Mouse (Mus musculus): ENCODE data around the gene Klk14. TPM values are rescaled to one million over a fixed set of nuclear protein-coding genes. Genes with fewer than 3 reads are reported as not detected.
"Not testable (repeated sequence)": the region's sequence is repeated elsewhere in the genome, so short reads cannot be mapped to it uniquely, and the experiment has no call there.

The Klk14 gene
- total and polyA plus RNA-seq, 2 experiments from 2014 or later: not detected

GRCm38 (mm10) chr7:43660002-43660401 lies 30.2 kb upstream of the Klk14 start, which contains the start of gene Siglece:
Gene Siglece, minus strand, starts transcription at chr7:43660161.
- no peak for ATAC-seq (ENCODE audit: low FRiP score)
- Histone ChIP-seq H3K4me2 (ENCODE audit: low read depth, low read length, poor library complexity, severe bottlenecking) (no peak within 1 kb of the TSS), H3K4me1 (ENCODE audit: insufficient read depth, low read length) (no peaks in the 10 kb centered on the region), H3K9ac (replicated peaks; ENCODE audit: low read length, poor library complexity, severe bottlenecking) (no peak within 1 kb of the TSS), H3K36me3 (ENCODE audit: insufficient read depth, low read length) (no peaks in the 10 kb centered on the region), H3K4me3 (ENCODE audit: low read depth, low read length) (no peak within 1 kb of the TSS), H3K27me3 (ENCODE audit: insufficient read depth, low read length) (no peaks in the 10 kb centered on the region), H3K9me3 (ENCODE audit: low read length) (no peaks in the 10 kb centered on the region), H3K27ac (ENCODE audit: low read depth, low read length) (no peak within 1 kb of the TSS)
- 50% methylated on average over 1 of the region's 1 CpGs for WGBS
- no peak for DNase-seq (ENCODE audit: low spot score)
- TF ChIP-seq CTCF (IDR thresholded peaks at IDR 0.05): no peak

DNA sequence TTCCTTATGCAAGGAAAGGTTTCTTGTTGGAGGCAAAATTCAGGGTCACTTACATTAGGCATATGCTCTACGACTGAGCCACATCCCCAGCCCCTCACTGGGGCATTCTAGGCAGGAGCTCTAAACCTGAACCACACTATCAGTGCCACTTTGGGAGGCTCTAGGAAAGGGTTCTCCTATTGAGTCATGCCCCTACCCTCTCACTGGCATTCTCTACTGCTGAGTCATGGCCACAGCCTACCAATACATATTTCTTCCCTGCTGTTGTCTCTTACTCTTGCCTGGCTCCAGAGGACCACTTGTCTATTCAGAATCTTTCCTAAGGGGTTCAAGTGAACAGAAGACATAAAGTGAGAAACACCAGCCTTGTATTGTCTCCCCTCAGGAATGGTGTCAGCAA lies 27.4 kb upstream of the Klk14 start:
- ATAC-seq (ENCODE audit: low FRiP score): no peak
- no peak overlapping the region for H3K9ac ChIP-seq (replicated peaks; ENCODE audit: low read length, poor library complexity, severe bottlenecking)
- H3K4me3 ChIP-seq (ENCODE audit: low read depth, low read length): no peak overlapping the region
- no peaks in the 10 kb centered on the region for H3K36me3 ChIP-seq (ENCODE audit: insufficient read depth, low read length)
- no peak for DNase-seq (ENCODE audit: low spot score)
- TF ChIP-seq CTCF (IDR thresholded peaks at IDR 0.05): no peak
- WGBS: 91% methylated on average over 1 of the region's 1 CpGs
- no peak overlapping the region for H3K27ac ChIP-seq (ENCODE audit: low read depth, low read length)
- no peaks in the 10 kb centered on the region for H3K9me3 ChIP-seq (ENCODE audit: low read length)
- no peak overlapping the region for H3K4me2 ChIP-seq (ENCODE audit: low read depth, low read length, poor library complexity, severe bottlenecking)
- H3K4me1 ChIP-seq (ENCODE audit: insufficient read depth, low read length): no peaks in the 10 kb centered on the region
- H3K27me3 ChIP-seq (ENCODE audit: insufficient read depth, low read length): no peaks in the 10 kb centered on the region

- ATAC-seq (ENCODE audit: low FRiP score); H3K4me1 ChIP-seq (ENCODE audit: insufficient read depth, low read length); H3K27me3 ChIP-seq (ENCODE audit: insufficient read depth, low read length); H3K4me3 ChIP-seq (ENCODE audit: low read depth, low read length); H3K36me3 ChIP-seq (ENCODE audit: insufficient read depth, low read length); H3K27ac ChIP-seq (ENCODE audit: low read depth, low read length); H3K9me3 ChIP-seq (ENCODE audit: low read length); DNase-seq (ENCODE audit: low spot score); H3K9ac ChIP-seq (replicated peaks; ENCODE audit: low read length, poor library complexity, severe bottlenecking); H3K4me2 ChIP-seq (ENCODE audit: low read depth, low read length, poor library complexity, severe bottlenecking): not testable (repeated sequence)
- 96% methylated on average over 4 of the region's 4 CpGs for WGBS
Observed at GRCm38 (mm10) chr7:43667221-43667620, 23.0 kb upstream of the Klk14 start.

- H3K4me3 ChIP-seq (ENCODE audit: low read depth, low read length): no peak overlapping the region
Observed at GRCm38 (mm10) chr7:43668582-43668981, 21.6 kb upstream of the Klk14 start.

DNA sequence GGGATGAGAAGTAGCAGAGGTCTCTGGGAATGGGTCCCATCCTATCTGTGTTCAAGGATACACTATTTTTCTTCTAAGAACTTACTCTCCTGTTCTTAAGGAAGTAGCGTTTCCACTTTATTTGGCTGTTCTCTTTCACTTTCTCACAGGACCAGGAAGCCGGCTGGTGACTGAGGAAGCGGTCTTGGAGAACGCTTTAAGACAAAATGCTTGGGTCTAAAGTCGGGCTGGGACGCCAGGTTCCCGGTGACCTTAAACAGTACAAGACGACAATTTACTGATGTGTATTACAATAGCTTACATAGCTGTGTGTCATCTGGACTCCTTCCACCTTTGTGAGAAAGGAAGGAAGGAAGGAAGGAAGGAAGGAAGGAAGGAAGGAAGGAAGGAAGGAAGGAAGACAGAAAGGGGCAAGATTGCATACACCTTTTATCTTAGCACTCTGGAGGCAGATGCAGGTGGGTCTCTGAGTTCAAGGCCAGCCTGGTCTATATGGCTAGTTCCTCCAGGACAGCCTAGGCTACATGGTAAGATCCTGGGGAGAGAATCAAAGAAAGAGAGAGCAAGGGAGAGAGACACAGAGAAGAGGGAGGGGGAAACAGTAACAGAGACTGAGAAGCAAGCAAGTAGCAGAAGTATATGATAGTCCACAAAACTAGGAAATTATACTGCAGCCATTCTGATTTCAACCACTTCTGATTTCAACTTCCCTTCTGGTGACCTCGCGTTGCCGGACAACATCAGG lies 19.0 kb upstream of the Klk14 start:
- Histone ChIP-seq H3K9me3 (ENCODE audit: low read length) (0 out of 2 replicates have a peak, but pooled peaks cover under 1% of the 10 kb centered on the region), H3K4me2 (ENCODE audit: low read depth, low read length, poor library complexity, severe bottlenecking) (peak overlapping the region; percentile 67), H3K4me3 (ENCODE audit: low read depth, low read length) (peak overlapping the region; percentile 71), H3K4me1 (ENCODE audit: insufficient read depth, low read length) (no peaks in the 10 kb centered on the region), H3K27me3 (ENCODE audit: insufficient read depth, low read length) (no peaks in the 10 kb centered on the region), H3K27ac (ENCODE audit: low read depth, low read length) (0 out of 2 replicates have a peak overlapping the region, but pooled peaks have one; percentile 4), H3K36me3 (ENCODE audit: insufficient read depth, low read length) (peaks cover 16% of the 10 kb centered on the region), H3K9ac (replicated peaks; ENCODE audit: low read length, poor library complexity, severe bottlenecking) (peak overlapping the region; percentile 73)
- no peak for TF ChIP-seq CTCF (IDR thresholded peaks at IDR 0.05)
- WGBS: 69% methylated on average over 11 of the region's 11 CpGs
- ATAC-seq (ENCODE audit: low FRiP score) (peak; percentile 22; the same call in 1 of the 2 replicates), DNase-seq (ENCODE audit: low spot score) (no peak)

More at GRCm38 (mm10) chr7:43668582-43668981, 21.6 kb upstream of the Klk14 start:
- Histone ChIP-seq H3K4me1 (ENCODE audit: insufficient read depth, low read length) (no peaks in the 10 kb centered on the region), H3K27me3 (ENCODE audit: insufficient read depth, low read length) (no peaks in the 10 kb centered on the region), H3K27ac (ENCODE audit: low read depth, low read length) (no peak overlapping the region), H3K4me2 (ENCODE audit: low read depth, low read length, poor library complexity, severe bottlenecking) (no peak overlapping the region), H3K9ac (replicated peaks; ENCODE audit: low read length, poor library complexity, severe bottlenecking) (no peak overlapping the region), H3K9me3 (ENCODE audit: low read length) (no peaks in the 10 kb centered on the region), H3K36me3 (ENCODE audit: insufficient read depth, low read length) (no peaks in the 10 kb centered on the region)
- ATAC-seq (ENCODE audit: low FRiP score) (no peak), DNase-seq (ENCODE audit: low spot score) (no peak)
- WGBS: 9% methylated on average over 3 of the region's 3 CpGs
- TF ChIP-seq CTCF (IDR thresholded peaks at IDR 0.05): peak; percentile 43

DNA sequence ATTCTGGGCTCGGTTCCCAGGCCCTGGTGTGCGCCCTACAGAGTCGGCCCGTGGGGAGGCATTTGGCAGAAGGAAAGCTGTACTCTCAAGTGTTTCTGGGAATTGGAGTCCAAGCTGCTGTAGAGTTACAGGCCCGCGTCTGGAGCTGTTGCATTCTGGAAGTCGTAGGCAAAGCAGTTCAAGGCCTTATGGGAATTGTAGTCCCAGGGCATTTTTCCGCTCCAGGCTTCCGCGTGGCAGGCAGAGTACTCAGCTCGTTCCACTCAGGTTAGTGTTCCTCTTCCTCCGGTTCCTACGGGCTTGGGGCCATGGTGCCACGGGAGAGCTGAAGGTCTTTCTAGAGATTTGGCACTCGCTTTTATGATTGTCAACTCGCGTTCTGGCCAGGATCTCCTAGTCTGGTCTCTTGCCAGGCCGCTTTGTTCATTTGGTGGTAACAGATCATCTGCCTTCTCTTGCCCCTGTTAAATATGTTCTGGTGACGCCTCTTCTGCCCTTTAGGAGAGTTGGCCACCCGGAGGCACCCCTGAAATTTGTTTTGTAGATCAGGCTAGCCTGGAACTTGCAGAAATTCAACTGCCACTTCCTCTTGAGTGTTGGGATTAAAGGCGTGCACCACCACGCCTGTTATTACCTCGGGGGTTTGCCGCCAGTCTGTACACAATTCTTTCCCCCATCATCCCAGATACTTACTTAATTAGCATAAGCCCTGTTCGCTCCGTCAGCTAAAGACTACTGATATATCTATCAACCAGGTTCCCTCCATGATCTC lies 18.2 kb upstream of the Klk14 start, which contains the start of gene Ctu1:
Ctu1 (plus strand) TSS at position 208 of the 772 bp plus-strand sequence.
- TF ChIP-seq CTCF (IDR thresholded peaks at IDR 0.05): no peak
- H3K9me3 ChIP-seq (ENCODE audit: low read length): 0 out of 2 replicates have a peak, but pooled peaks cover 5% of the 10 kb centered on the region
- H3K36me3 ChIP-seq (ENCODE audit: insufficient read depth, low read length): peaks cover 24% of the 10 kb centered on the region
- H3K9ac ChIP-seq (replicated peaks; ENCODE audit: low read length, poor library complexity, severe bottlenecking): peak within 1 kb of the TSS; percentile 73
- no peaks in the 10 kb centered on the region for H3K4me1 ChIP-seq (ENCODE audit: insufficient read depth, low read length)
- no peaks in the 10 kb centered on the region for H3K27me3 ChIP-seq (ENCODE audit: insufficient read depth, low read length)
- peak within 1 kb of the TSS; percentile 67 for H3K4me2 ChIP-seq (ENCODE audit: low read depth, low read length, poor library complexity, severe bottlenecking)
- 0% methylated on average over 26 of the region's 26 CpGs for WGBS
- H3K4me3 ChIP-seq (ENCODE audit: low read depth, low read length): peak within 1 kb of the TSS; percentile 71
- ATAC-seq (ENCODE audit: low FRiP score) (peak; percentile 96), DNase-seq (ENCODE audit: low spot score) (peak; percentile 97)
- H3K27ac ChIP-seq (ENCODE audit: low read depth, low read length): peak within 1 kb of the TSS; percentile 59

Data from midbrain, postnatal 0 days (tissue).